Mouse (Mus musculus): ENCODE results near the gene BC053393. TPM values are rescaled to one million over a fixed set of nuclear protein-coding genes. Genes with fewer than 3 reads are reported as not detected.

The BC053393 gene
- polyA plus RNA-seq, 1 experiment = not detected

DNA sequence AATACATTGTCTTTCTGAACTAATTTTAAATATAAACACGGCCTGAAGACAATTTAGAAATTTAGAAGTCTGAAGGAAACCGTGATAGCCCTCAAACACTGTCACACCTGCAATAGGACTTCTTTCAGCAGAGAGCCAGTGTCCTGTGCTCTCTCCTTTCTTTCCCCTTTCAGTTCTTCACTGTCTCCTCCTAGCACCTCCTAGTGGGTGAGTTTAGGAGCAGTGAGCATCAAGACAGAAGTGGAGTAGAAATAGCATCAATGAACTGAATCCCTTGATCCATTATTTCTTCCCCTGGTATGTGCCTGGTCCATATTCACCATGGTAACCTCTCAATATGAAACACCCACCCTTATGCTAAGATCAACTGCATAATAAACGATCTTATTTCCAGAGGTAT, 65.2 kb downstream of the BC053393 start:
- no peak for TF ChIP-seq CTCF (IDR thresholded peaks at IDR 0.05; ENCODE audit: borderline replicate concordance, insufficient read depth, low read length)
- TF ChIP-seq POLR2A (IDR thresholded peaks at IDR 0.05; ENCODE audit: low read depth, low read length) = no peak
- Histone ChIP-seq H3K27ac (ENCODE audit: insufficient read depth, low read length) (no peak overlapping the region), H3K4me3 (ENCODE audit: insufficient read depth, low read length) (no peak overlapping the region), H3K4me1 (ENCODE audit: control insufficient read depth, insufficient read depth, low read length) (no peaks in the 10 kb centered on the region)

Other genes starting within 250 kb of the BC053393 start
- not detected in 2 replicates for gene Itk, start 182.0 kb upstream of the BC053393 start, polyA plus RNA-seq (2011; ENCODE audit: insufficient read length, low read depth, missing spikeins)
- gene Fam71b, start 175.0 kb upstream of the BC053393 start, polyA plus RNA-seq (2011; ENCODE audit: insufficient read length, low read depth, missing spikeins) = not detected in 2 replicates
- 49.1 and 50.9 TPM in 2 replicates for gene Med7, start 134.6 kb upstream of the BC053393 start, polyA plus RNA-seq (2011; ENCODE audit: insufficient read length, low read depth, missing spikeins)
- 0.44 and 1.9 TPM in 2 replicates for gene Havcr2, start 116.6 kb upstream of the BC053393 start, polyA plus RNA-seq (2011; ENCODE audit: insufficient read length, low read depth, missing spikeins)
- not detected in 2 replicates for gene Gm12169, start 47.3 kb upstream of the BC053393 start, polyA plus RNA-seq (2011; ENCODE audit: insufficient read length, low read depth, missing spikeins)
- gene Dppa1, start 57.7 kb downstream of the BC053393 start, polyA plus RNA-seq (2011; ENCODE audit: insufficient read length, low read depth, missing spikeins) = not detected in 2 replicates
- gene Timd2, start 135.5 kb downstream of the BC053393 start, polyA plus RNA-seq (2011; ENCODE audit: insufficient read length, low read depth, missing spikeins) = not detected in 2 replicates
- gene Havcr1, start 163.5 kb downstream of the BC053393 start, polyA plus RNA-seq (2011; ENCODE audit: insufficient read length, low read depth, missing spikeins) = not detected in 2 replicates
- not detected in 2 replicates for gene Timd4, start 239.3 kb downstream of the BC053393 start, polyA plus RNA-seq (2011; ENCODE audit: insufficient read length, low read depth, missing spikeins)

Measured in embryonic fibroblast, embryonic 13.5 days (primary cell).